Mouse (Mus musculus) lung, postnatal 0 days (tissue): Measurements from ENCODE around the gene Pde4d.

ENCODE experiments used
- CTCF ChIP-seq: IDR thresholded peaks from 2 replicates; pipeline ENCODE4 v1.5.1; 2016; ENCODE audit warnings: antibody characterized with exemption, mild to moderate bottlenecking
- EP300 ChIP-seq: IDR thresholded peaks from 2 replicates; pipeline ENCODE4 v1.6.1; 2016; ENCODE audit warnings: antibody characterized with exemption, mild to moderate bottlenecking, control low read depth

DNA sequence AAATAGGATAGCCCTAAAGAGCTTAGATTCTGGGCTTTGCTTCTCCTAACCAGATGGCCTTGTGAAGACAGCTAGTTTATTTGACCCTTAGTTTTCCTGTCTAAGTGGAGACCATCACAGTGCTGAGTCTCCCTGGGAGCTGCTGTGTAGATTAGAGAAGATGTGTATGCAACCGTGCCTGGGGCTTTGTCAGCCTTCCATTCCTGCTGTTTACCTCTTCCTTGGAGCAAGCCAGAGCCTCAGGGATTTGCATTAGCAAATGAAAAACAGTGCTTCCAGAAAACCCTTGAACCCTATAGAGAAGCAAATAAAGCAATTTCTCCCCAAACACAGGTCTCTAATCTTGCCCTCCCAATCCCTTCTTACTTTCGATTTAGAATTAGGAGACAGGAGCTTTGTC is 623.6 kb downstream of the Pde4d start:
- TF ChIP-seq CTCF, result no peak
- TF ChIP-seq EP300, result no peak
